Mouse (Mus musculus) testis, postnatal 10 days (tissue): ENCODE data around the gene Pdzd2.

Experiments used
- DNase-seq: peaks from one replicate; pipeline ENCODE4 v3.0.0; 2021; ENCODE audit warnings: low spot score

Gene Pdzd2

GRCm38 (mm10) chr15:12667760-12668520, 71.8 kb downstream of the Pdzd2 start:
- peak; percentile 46 for DNase-seq

GRCm38 (mm10) chr15:12665946-12666345, 73.8 kb downstream of the Pdzd2 start:
- DNase-seq = peak; percentile 34

- peak; percentile 30 for DNase-seq
Measured at GRCm38 (mm10) chr15:12663351-12663750, 76.4 kb downstream of the Pdzd2 start.

GRCm38 (mm10) chr15:12660320-12660719, 79.4 kb downstream of the Pdzd2 start:
- DNase-seq = peak; percentile 31

GRCm38 (mm10) chr15:12655959-12656662, 83.6 kb downstream of the Pdzd2 start:
- peak; percentile 24 for DNase-seq

- DNase-seq = peak; percentile 20
Measured at GRCm38 (mm10) chr15:12655316-12655715, 84.4 kb downstream of the Pdzd2 start.

- no peak for DNase-seq
Measured at GRCm38 (mm10) chr15:12652336-12653031, 87.2 kb downstream of the Pdzd2 start.

GRCm38 (mm10) chr15:12650236-12650635, 89.5 kb downstream of the Pdzd2 start:
- DNase-seq = no peak

- no peak for DNase-seq
Measured at GRCm38 (mm10) chr15:12649674-12650073, 90.0 kb downstream of the Pdzd2 start.

- DNase-seq = no peak
Measured at GRCm38 (mm10) chr15:12649131-12649530, 90.6 kb downstream of the Pdzd2 start.

- no peak for DNase-seq
Measured at GRCm38 (mm10) chr15:12640755-12641154, 99.0 kb downstream of the Pdzd2 start.

- peak; percentile 14 for DNase-seq
Measured at GRCm38 (mm10) chr15:12639776-12640175, 99.9 kb downstream of the Pdzd2 start.

GRCm38 (mm10) chr15:12639181-12639580, 100.5 kb downstream of the Pdzd2 start:
- peak; percentile 13 for DNase-seq

GRCm38 (mm10) chr15:12638370-12639030, 101.2 kb downstream of the Pdzd2 start:
- DNase-seq = peak; percentile 28

GRCm38 (mm10) chr15:12637511-12637910, 102.2 kb downstream of the Pdzd2 start:
- DNase-seq = peak; percentile 31

- no peak for DNase-seq
Measured at GRCm38 (mm10) chr15:12636386-12636785, 103.3 kb downstream of the Pdzd2 start.

- no peak for DNase-seq
Measured at GRCm38 (mm10) chr15:12634921-12635320, 104.8 kb downstream of the Pdzd2 start.

GRCm38 (mm10) chr15:12629164-12629563, 110.6 kb downstream of the Pdzd2 start:
- no peak for DNase-seq

- no peak for DNase-seq
Measured at GRCm38 (mm10) chr15:12628451-12628850, 111.3 kb downstream of the Pdzd2 start.

GRCm38 (mm10) chr15:12626930-12627329, 112.8 kb downstream of the Pdzd2 start:
- no peak for DNase-seq

- DNase-seq = no peak
Measured at GRCm38 (mm10) chr15:12626166-12626565, 113.6 kb downstream of the Pdzd2 start.

GRCm38 (mm10) chr15:12625524-12625923, 114.2 kb downstream of the Pdzd2 start:
- DNase-seq = no peak
